Mouse (Mus musculus) stomach, postnatal 0 days (tissue): ENCODE measurements at regions not wholly inside any gene's neighbourhood (a gene's known extent, or its start where the extent isn't known, plus 50 kb on each side); places are given as distances from the start of the nearest gene placed in this dataset.

Experiments used
- ATAC-seq: fragments of 200-750 bp; cut with Nextera tagmentation; 2 replicates; pipeline ENCODE4 v1.8.0; 2017; ENCODE audit not compliant: low FRiP score, low TSS enrichment
- DNase-seq: peaks from one replicate; pipeline ENCODE4 v3.0.0-alpha.2; 2016; ENCODE audit warnings: low spot score
- H3K27ac ChIP-seq: fragments of 300-500 bp; sonication (generic); replicated peaks from 2 replicates; pipeline ENCODE4 v1.5.1; 2014; ENCODE audit warnings: mild to moderate bottlenecking, control low read depth
- H3K27me3 ChIP-seq: fragments of 300-500 bp; sonication (generic); 2 replicates; pipeline ENCODE4 v1.6.1; 2014; ENCODE audit warnings: low read length; ENCODE audit not compliant: control insufficient read depth, insufficient read depth
- H3K36me3 ChIP-seq: fragments of 300-500 bp; sonication (generic); 2 replicates; pipeline ENCODE4 v1.6.1; 2014; ENCODE audit warnings: low read length, mixed read lengths; ENCODE audit not compliant: control insufficient read depth, insufficient read depth
- H3K4me1 ChIP-seq: fragments of 300-500 bp; sonication (generic); replicated peaks from 2 replicates; pipeline ENCODE4 v1.6.1; 2014; ENCODE audit warnings: antibody characterized with exemption; ENCODE audit not compliant: control insufficient read depth, insufficient read depth
- H3K4me2 ChIP-seq: fragments of 300-500 bp; sonication (generic); replicated peaks from 2 replicates; pipeline ENCODE4 v1.6.1; 2014; ENCODE audit warnings: low read depth, mild to moderate bottlenecking, control low read depth, moderate library complexity
- H3K4me3 ChIP-seq: fragments of 300-500 bp; sonication (generic); 2 replicates; pipeline ENCODE4 v1.5.1; 2014; ENCODE audit warnings: low read depth, low read length, control low read depth
- H3K9ac ChIP-seq: fragments of 300-500 bp; sonication (generic); 2 replicates; pipeline ENCODE4 v1.6.1; 2014; ENCODE audit warnings: mild to moderate bottlenecking, low read length, control low read depth, mixed read lengths
- H3K9me3 ChIP-seq: fragments of 300-500 bp; sonication (generic); 2 replicates; pipeline ENCODE4 v1.6.1; 2016; ENCODE audit warnings: low read length; ENCODE audit not compliant: control insufficient read depth
- CTCF ChIP-seq: IDR thresholded peaks from 2 replicates; pipeline ENCODE4 v1.5.1; 2016; ENCODE audit warnings: antibody characterized with exemption, low read depth, mild to moderate bottlenecking, moderate library complexity
- EP300 ChIP-seq: optimal IDR thresholded peaks from 2 replicates; pipeline ENCODE3; 2016; ENCODE audit warnings: antibody characterized with exemption
- WGBS: fragments of 180-500 bp; shearing (Covaris S2); extraction: QIAGEN DNeasy Blood & Tissue Kit; methylation state at CpG from one replicate; pipeline ENCODE4 v1.1.7; 2014; 5-methylcytosine and 5-hydroxymethylcytosine counted together

DNA sequence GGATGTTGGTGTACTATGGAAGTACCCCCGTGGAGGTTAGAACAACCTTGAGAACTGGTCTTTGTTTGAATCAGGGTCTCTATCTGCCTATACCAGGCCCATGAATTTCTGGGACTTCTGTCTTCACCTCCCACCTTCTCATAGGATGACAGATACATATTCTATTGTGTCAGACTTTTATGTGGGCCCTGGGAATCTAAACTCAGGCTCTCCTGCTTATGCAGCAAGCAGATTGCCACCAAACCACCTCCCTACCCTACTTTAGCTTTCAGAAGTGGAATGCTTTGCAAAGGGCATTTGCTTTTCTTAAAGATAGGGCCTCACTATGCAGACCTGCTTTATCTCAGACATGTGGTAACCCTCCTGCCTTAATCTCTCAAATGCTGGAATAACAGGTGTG is 322.7 kb upstream of the Cxcr4 start:
- H3K36me3 ChIP-seq: no peaks in the 10 kb centered on the region
- H3K4me2 ChIP-seq: no peak overlapping the region
- H3K4me1 ChIP-seq: no peaks in the 10 kb centered on the region
- TF ChIP-seq CTCF (no peak), EP300 (no peak)
- DNase-seq (no peak), ATAC-seq (no peak)
- H3K27me3 ChIP-seq: no peaks in the 10 kb centered on the region
- WGBS: 55% methylated on average over 1 of the region's 1 CpGs
- no peaks in the 10 kb centered on the region for H3K9me3 ChIP-seq
- H3K4me3 ChIP-seq: no peak overlapping the region
- H3K9ac ChIP-seq: no peak overlapping the region
- H3K27ac ChIP-seq: no peak overlapping the region

DNA sequence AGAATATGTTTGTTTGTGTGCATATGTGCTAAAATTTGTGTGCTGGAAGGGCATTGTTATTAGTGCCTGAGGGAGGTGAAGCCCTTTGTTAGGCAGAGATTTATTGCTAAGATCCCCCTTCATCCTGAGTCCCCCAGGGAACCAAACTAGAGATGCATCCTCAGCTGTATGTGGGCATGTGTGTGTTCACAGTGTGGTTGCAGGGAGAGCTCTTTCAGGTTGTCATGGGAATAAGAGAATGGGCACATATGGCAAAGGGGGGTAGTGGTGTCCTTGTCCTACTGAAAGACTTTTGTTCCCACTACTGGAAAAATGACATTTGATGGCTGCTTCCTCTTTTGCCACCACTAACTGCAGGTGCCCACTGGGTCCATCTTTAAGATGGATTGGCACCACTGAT is 320.4 kb upstream of the Cxcr4 start:
- no peaks in the 10 kb centered on the region for H3K27me3 ChIP-seq
- no peaks in the 10 kb centered on the region for H3K9me3 ChIP-seq
- H3K27ac ChIP-seq: no peak overlapping the region
- DNase-seq: no peak
- no peak for ATAC-seq
- H3K4me3 ChIP-seq: no peak overlapping the region
- no peaks in the 10 kb centered on the region for H3K36me3 ChIP-seq
- no peak overlapping the region for H3K4me2 ChIP-seq
- TF ChIP-seq EP300: no peak
- no peak for TF ChIP-seq CTCF
- no peaks in the 10 kb centered on the region for H3K4me1 ChIP-seq
- no peak overlapping the region for H3K9ac ChIP-seq

DNA sequence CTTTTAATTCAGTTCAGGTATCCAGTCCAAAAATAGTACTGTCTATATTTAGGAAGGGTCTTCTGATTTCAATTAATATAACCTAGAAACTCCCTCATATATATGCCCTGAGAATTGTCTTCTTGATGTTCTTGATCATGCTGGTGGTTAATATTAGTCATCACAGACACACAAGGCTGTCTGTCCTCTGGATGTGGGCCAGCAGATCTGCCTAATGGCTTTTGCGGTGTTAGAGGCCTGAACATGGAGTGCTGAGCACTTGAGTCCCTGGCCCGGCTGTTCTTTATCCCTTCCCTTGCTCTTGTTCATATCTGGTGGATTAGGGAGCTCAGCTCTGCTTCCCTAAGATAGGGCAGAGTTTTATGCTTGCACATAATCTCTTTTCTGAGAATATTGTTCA is 315.5 kb upstream of the Cxcr4 start:
- no peaks in the 10 kb centered on the region for H3K27me3 ChIP-seq
- H3K9ac ChIP-seq: no peak overlapping the region
- H3K4me1 ChIP-seq: no peaks in the 10 kb centered on the region
- H3K4me3 ChIP-seq: no peak overlapping the region
- 56% methylated on average over 2 of the region's 2 CpGs for WGBS
- no peak for DNase-seq
- H3K4me2 ChIP-seq: no peak overlapping the region
- no peaks in the 10 kb centered on the region for H3K36me3 ChIP-seq
- no peak for ATAC-seq
- no peak overlapping the region for H3K27ac ChIP-seq
- no peak for TF ChIP-seq CTCF
- TF ChIP-seq EP300: no peak
- H3K9me3 ChIP-seq: no peaks in the 10 kb centered on the region

DNA sequence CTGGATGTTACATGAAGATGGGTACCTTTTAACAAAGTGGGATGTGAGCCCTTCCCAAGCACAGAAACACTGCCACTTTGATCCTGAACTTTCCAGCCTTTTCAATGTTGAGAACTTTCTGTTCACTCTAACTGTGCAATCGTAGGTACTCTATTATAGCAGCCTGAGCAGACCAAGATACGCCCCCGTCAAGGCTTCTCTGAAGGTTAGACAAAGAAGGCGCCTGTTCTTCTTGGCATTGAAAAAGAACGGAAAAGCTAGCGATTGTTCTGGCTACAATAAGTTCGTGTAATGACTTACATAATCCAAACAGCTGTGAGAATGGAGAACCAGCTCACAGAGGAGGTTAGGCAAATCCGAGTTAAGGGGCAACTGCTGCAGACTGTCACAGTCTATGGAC is 305.9 kb upstream of the Cxcr4 start:
- Histone ChIP-seq H3K27ac (no peak overlapping the region), H3K9ac (no peak overlapping the region), H3K4me1 (no peaks in the 10 kb centered on the region), H3K36me3 (no peaks in the 10 kb centered on the region), H3K4me3 (no peak overlapping the region), H3K9me3 (no peaks in the 10 kb centered on the region), H3K4me2 (no peak overlapping the region), H3K27me3 (no peaks in the 10 kb centered on the region)
- ATAC-seq: no peak
- TF ChIP-seq CTCF (no peak), EP300 (no peak)
- DNase-seq: no peak
- WGBS: 53% methylated on average over 8 of the region's 8 CpGs

DNA sequence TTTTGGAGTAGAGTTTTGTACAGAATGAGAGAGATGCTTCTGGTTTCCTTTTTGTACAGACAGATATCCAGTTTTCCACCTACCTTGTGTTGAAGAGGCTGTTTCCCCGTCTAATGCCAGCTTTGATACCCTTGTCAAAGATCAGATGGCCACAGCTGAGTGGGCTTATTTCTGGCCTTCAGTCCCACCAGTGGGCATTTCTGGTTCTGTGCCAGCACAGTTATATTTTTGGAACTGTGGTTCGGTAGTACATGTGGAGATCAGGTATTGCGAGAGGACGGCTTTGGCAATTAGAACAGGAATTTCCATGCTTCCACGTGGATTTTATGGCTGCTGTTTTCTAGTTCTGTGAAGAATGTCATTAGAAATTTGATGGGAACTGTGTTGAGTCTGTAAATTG is 302.5 kb upstream of the Cxcr4 start:
- 85% methylated on average over 5 of the region's 5 CpGs for WGBS
- TF ChIP-seq EP300: no peak
- no peak for TF ChIP-seq CTCF
- H3K9me3 ChIP-seq: no peaks in the 10 kb centered on the region
- no peak overlapping the region for H3K27ac ChIP-seq
- H3K4me3 ChIP-seq: no peak overlapping the region
- DNase-seq: no peak
- no peaks in the 10 kb centered on the region for H3K36me3 ChIP-seq
- ATAC-seq: no peak
- H3K9ac ChIP-seq: no peak overlapping the region
- no peaks in the 10 kb centered on the region for H3K27me3 ChIP-seq
- no peak overlapping the region for H3K4me2 ChIP-seq
- H3K4me1 ChIP-seq: no peaks in the 10 kb centered on the region

DNA sequence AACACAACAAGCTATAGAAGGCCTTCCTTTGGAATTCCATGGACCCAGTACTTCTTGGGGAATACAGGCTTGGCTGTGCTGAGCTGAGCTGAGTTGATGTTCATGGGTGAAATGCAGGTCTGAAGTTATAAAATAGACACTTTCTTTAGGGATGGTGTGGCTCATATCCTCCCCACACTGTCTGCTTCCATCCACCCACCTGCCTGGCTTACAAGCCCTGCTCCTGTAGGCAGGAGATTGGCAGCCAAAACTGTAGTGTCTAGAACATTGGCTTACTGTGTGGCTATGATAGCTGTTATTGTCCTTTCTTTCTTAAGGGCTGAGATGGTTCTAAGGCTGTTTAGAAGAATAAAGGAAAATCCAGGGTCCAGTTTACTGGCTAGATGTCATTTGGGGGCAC is 286.2 kb upstream of the Cxcr4 start:
- no peak for TF ChIP-seq CTCF
- no peak for TF ChIP-seq EP300
- Histone ChIP-seq H3K9ac (no peak overlapping the region), H3K27ac (no peak overlapping the region), H3K27me3 (no peaks in the 10 kb centered on the region), H3K9me3 (no peaks in the 10 kb centered on the region), H3K4me2 (no peak overlapping the region), H3K4me1 (no peaks in the 10 kb centered on the region), H3K4me3 (no peak overlapping the region), H3K36me3 (no peaks in the 10 kb centered on the region)
- no peak for DNase-seq
- ATAC-seq: no peak

DNA sequence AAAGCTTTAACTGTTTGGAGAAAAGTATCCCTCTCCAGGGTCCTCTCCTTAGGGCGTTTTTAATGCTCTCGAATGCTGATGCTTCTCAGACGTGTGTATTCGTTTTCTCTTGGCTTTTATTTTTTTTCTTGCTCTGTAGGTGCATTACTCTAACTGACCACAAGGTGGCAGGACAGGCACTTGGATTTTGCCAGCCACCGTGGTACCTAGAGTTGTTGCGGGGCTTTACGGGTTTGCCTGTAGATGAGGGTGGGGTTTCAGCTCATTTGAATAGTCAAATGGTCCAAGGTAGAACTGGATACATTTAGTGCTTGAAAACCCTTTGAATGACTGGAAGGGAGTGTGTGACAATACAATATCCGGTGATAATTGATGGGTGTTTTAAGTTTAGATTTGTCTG is 283.2 kb upstream of the Cxcr4 start:
- 9% methylated on average over 8 of the region's 8 CpGs for WGBS
- no peak for ATAC-seq
- no peaks in the 10 kb centered on the region for H3K36me3 ChIP-seq

More for the DNA sequence above, 283.2 kb upstream of the Cxcr4 start:
- TF ChIP-seq EP300 (no peak), CTCF (peak; percentile 93)
- Histone ChIP-seq H3K27me3 (no peaks in the 10 kb centered on the region), H3K9ac (no peak overlapping the region), H3K4me3 (no peak overlapping the region), H3K4me1 (no peaks in the 10 kb centered on the region), H3K27ac (no peak overlapping the region), H3K9me3 (no peaks in the 10 kb centered on the region), H3K4me2 (no peak overlapping the region)
- peak; percentile 36 for DNase-seq
